Mouse (Mus musculus): Measurements from ENCODE around the gene Cbwd1.

DNA sequence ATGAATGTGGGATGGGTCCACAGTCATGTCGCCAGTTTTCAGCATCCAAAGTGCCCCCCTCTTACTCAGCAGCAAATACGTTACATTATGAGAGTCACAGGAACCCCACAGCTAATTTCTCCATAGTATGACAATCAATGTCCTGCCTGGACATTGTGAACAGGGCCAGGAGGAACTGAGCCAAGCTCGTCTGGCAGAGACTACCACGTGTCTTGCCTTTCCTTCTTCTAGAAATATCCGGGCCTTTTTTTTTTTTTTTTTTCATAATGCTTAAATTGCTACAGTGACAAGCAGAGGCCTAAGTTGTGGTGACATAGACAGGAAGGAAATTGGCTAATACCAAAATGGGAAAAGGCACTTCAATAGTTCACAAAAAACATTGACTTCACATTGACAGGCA, 27.4 kb upstream of the Cbwd1 start:
- no peak for TF ChIP-seq CTCF (IDR thresholded peaks at IDR 0.05; ENCODE audit: control insufficient read depth, insufficient read depth, low read length)
- no peak for TF ChIP-seq POLR2A (IDR thresholded peaks at IDR 0.05; ENCODE audit: borderline replicate concordance, control insufficient read depth, low read depth, low read length)

Measured in bone marrow, adult 2 months (tissue).